ENCODE assay signal across 35 mouse cellular contexts in genomic region chr1:184461411-184461810, GRCm38 (mm10).
"Had no signal": no experiment of that assay in that cellular context is flagged by ENCODE, and none has a peak within 500 bp of the region (broad histone marks: within the 10 kb centered on the region; RNA-seq: fewer than 3 reads in every experiment).

No protein-coding gene starts in this region.

- H3K4me3 ChIP-seq: heart, embryonic 10.5 days; heart, embryonic 12.5 days; heart, embryonic 13.5 days; heart, embryonic 15.5 days; hindbrain, embryonic 10.5 days; hindbrain, embryonic 12.5 days; hindbrain, embryonic 13.5 days; hindbrain, embryonic 15.5 days; intestine, embryonic 15.5 days; kidney, embryonic 15.5 days; layer of hippocampus, adult 2 months had no signal

- H3K27me3 ChIP-seq: heart, embryonic 12.5 days; heart, embryonic 15.5 days; hindbrain, embryonic 12.5 days; intestine, embryonic 15.5 days; kidney, embryonic 15.5 days had no signal

- H3K9me3 ChIP-seq: heart, embryonic 10.5 days; heart, embryonic 12.5 days; heart, embryonic 13.5 days; heart, embryonic 15.5 days; hindbrain, embryonic 10.5 days; hindbrain, embryonic 12.5 days; hindbrain, embryonic 13.5 days; hindbrain, embryonic 15.5 days; intestine, embryonic 15.5 days; kidney, embryonic 15.5 days had no signal

- H3K4me1 ChIP-seq: heart, embryonic 10.5 days; heart, embryonic 12.5 days; heart, embryonic 13.5 days; heart, embryonic 15.5 days; hindbrain, embryonic 12.5 days; hindbrain, embryonic 13.5 days; hindbrain, embryonic 15.5 days; intestine, embryonic 15.5 days; kidney, embryonic 15.5 days had no signal

- H3K27ac ChIP-seq: heart, embryonic 10.5 days; heart, embryonic 13.5 days; heart, embryonic 15.5 days; hindbrain, embryonic 10.5 days; hindbrain, embryonic 12.5 days; hindbrain, embryonic 13.5 days; hindbrain, embryonic 14.5 days; hindbrain, embryonic 15.5 days; hindbrain, postnatal 0 days; intestine, embryonic 15.5 days; kidney, embryonic 15.5 days; kidney, postnatal 0 days; layer of hippocampus, adult 2 months had no signal

- H3K9ac ChIP-seq: heart, embryonic 12.5 days; heart, embryonic 13.5 days; heart, embryonic 15.5 days; hindbrain, embryonic 12.5 days; hindbrain, embryonic 13.5 days; hindbrain, embryonic 14.5 days; hindbrain, embryonic 15.5 days; intestine, embryonic 15.5 days; kidney, embryonic 15.5 days had no signal

- ATAC-seq: hindbrain, embryonic 16.5 days; hindbrain, postnatal 0 days; inflammation-experienced regulatory T-cells, adult 6 months; intestine, embryonic 15.5 days; intestine, embryonic 16.5 days; intestine, postnatal 0 days had no signal

- H3K4me2 ChIP-seq: heart, embryonic 11.5 days; heart, embryonic 12.5 days; heart, embryonic 13.5 days; heart, embryonic 15.5 days; hindbrain, embryonic 12.5 days; hindbrain, embryonic 13.5 days; hindbrain, embryonic 14.5 days; hindbrain, embryonic 15.5 days; intestine, embryonic 15.5 days; kidney, embryonic 15.5 days had no signal

- H3K36me3 ChIP-seq: heart, embryonic 10.5 days; heart, embryonic 12.5 days; heart, embryonic 13.5 days; heart, embryonic 15.5 days; hindbrain, embryonic 10.5 days; hindbrain, embryonic 12.5 days; hindbrain, embryonic 13.5 days; hindbrain, embryonic 15.5 days; intestine, embryonic 15.5 days; kidney, embryonic 15.5 days had no signal

- DNase-seq: heart, postnatal 10 days; heart, postnatal 14 days; heart, postnatal 36 days; heart, postnatal 4 days; kidney, adult 11 months; kidney, adult 18-20 months; kidney, adult 2 months; kidney, adult 8-10 months; kidney, adult 9 months; kidney, postnatal 10 days; kidney, postnatal 14 days; kidney, postnatal 25 days; kidney, postnatal 36 days; kidney, postnatal 4 days; layer of hippocampus, adult 9-11 months; layer of hippocampus, postnatal 36 days had no signal
